Mouse (Mus musculus): ENCODE measurements at regions not wholly inside any gene's neighbourhood (a gene's known extent, or its start where the extent isn't known, plus 50 kb on each side); places are given as distances from the start of the nearest gene placed in this dataset.

- TF ChIP-seq CTCF (IDR thresholded peaks at IDR 0.05; ENCODE audit: borderline replicate concordance, insufficient read depth, low read length) (no peak), POLR2A (IDR thresholded peaks at IDR 0.05; ENCODE audit: low read depth, low read length) (no peak)
- Histone ChIP-seq H3K4me3 (ENCODE audit: insufficient read depth, low read length) (no peak overlapping the region), H3K27ac (ENCODE audit: insufficient read depth, low read length) (no peak overlapping the region), H3K4me1 (ENCODE audit: control insufficient read depth, insufficient read depth, low read length) (no peaks in the 10 kb centered on the region)
Observed at GRCm38 (mm10) chr3:22331240-22331639, 254.8 kb downstream of the Tbl1xr1 start.

Measured in embryonic fibroblast, embryonic 13.5 days (primary cell).